Mouse (Mus musculus) liver, adult 2 months (tissue): ENCODE results near the gene Prkce.

Experiments used
- CTCF ChIP-seq: fragments of 200-500 bp; IDR thresholded peaks from 2 replicates; pipeline ENCODE4 v1.5.1; 2011; ENCODE audit warnings: low read depth, low read length, control low read depth
- POLR2A ChIP-seq: fragments of 200-500 bp; IDR thresholded peaks from 2 replicates; pipeline ENCODE4 v1.6.1; 2011; ENCODE audit warnings: low read length, control low read depth; ENCODE audit not compliant: insufficient read depth; ENCODE audit errors: extremely low read depth

GRCm38 (mm10) chr17:86367676-86368075, 200.1 kb downstream of the Prkce start:
- TF ChIP-seq POLR2A (no peak), CTCF (no peak)
